Mouse (Mus musculus) forebrain, embryonic 11.5 days (tissue): ENCODE measurements around the gene C77080. TPM values are rescaled to one million over a fixed set of nuclear protein-coding genes. Genes with fewer than 3 reads are reported as not detected.
A peak's percentile ranks its signal among the peaks of the same experiment; 100 is the strongest.

Experiments used
- ATAC-seq: fragments of 200-750 bp; cut with Nextera tagmentation; replicated peaks from 2 replicates; pipeline ENCODE4 v1.8.0; 2017; ENCODE audit warnings: moderate TSS enrichment; ENCODE audit not compliant: low FRiP score
- DNase-seq: peaks from one replicate; pipeline ENCODE4 v3.0.0-alpha.2; 2017; ENCODE audit warnings: low spot score
- H3K27ac ChIP-seq: fragments of 300-500 bp; sonication (generic); 2 replicates; pipeline ENCODE4 v1.5.1; 2014; ENCODE audit warnings: low read depth, low read length
- H3K27me3 ChIP-seq: fragments of 300-500 bp; sonication (generic); 2 replicates; pipeline ENCODE4 v1.6.1; 2014; ENCODE audit warnings: mild to moderate bottlenecking, low read length, mixed read lengths; ENCODE audit not compliant: control insufficient read depth, insufficient read depth
- H3K36me3 ChIP-seq: fragments of 300-500 bp; sonication (generic); 2 replicates; pipeline ENCODE4 v1.6.1; 2014; ENCODE audit warnings: mild to moderate bottlenecking, low read length, moderate library complexity, mixed read lengths; ENCODE audit not compliant: control insufficient read depth, insufficient read depth
- H3K4me1 ChIP-seq: fragments of 300-500 bp; sonication (generic); replicated peaks from 2 replicates; pipeline ENCODE4 v1.6.1; 2014; ENCODE audit warnings: low read length, mixed read lengths; ENCODE audit not compliant: control insufficient read depth, insufficient read depth
- H3K4me2 ChIP-seq: fragments of 300-500 bp; sonication (generic); 2 replicates; pipeline ENCODE4 v1.6.1; 2014; ENCODE audit warnings: low read depth, mild to moderate bottlenecking, low read length, moderate library complexity, mixed read lengths; ENCODE audit not compliant: severe bottlenecking
- H3K4me3 ChIP-seq: fragments of 300-500 bp; sonication (generic); 2 replicates; pipeline ENCODE4 v1.5.1; 2014; ENCODE audit warnings: low read depth, low read length
- H3K9ac ChIP-seq: fragments of 300-500 bp; sonication (generic); 2 replicates; pipeline ENCODE4 v1.6.1; 2014; ENCODE audit warnings: low read length
- H3K9me3 ChIP-seq: fragments of 300-500 bp; sonication (generic); 2 replicates; pipeline ENCODE4 v1.6.1; 2016; ENCODE audit warnings: low read length, mixed read lengths; ENCODE audit not compliant: control insufficient read depth
- WGBS: fragments of 180-500 bp; shearing (Covaris S2); extraction: QIAGEN DNeasy Blood & Tissue Kit; methylation state at CpG from one replicate; pipeline ENCODE4 v1.1.7; 2014; 5-methylcytosine and 5-hydroxymethylcytosine counted together
- polyA plus RNA-seq: library from polyadenylated mRNA; unstranded; fragments of >200 nt; fragmentation: Nextera tagmentation; extraction: Ambion mirVana; gene quantifications from 2 replicates; pipeline ENCODE4 v1.2.1, GENCODE M21; 2014

Gene C77080
- polyA plus RNA-seq, 1 experiment from 2014 or later, result 4.7 TPM

- no peaks in the 10 kb centered on the region for H3K36me3 ChIP-seq
- under 1% methylated on average over 23 of the region's 29 CpGs for WGBS
- H3K9ac ChIP-seq, result peak overlapping the region; percentile 73
- DNase-seq, result peak; percentile 94
- no peaks in the 10 kb centered on the region for H3K9me3 ChIP-seq
- H3K27ac ChIP-seq, result 0 out of 2 replicates have a peak overlapping the region, but pooled peaks have one; percentile 6
- peak overlapping the region; percentile 73 for H3K4me3 ChIP-seq
- H3K4me2 ChIP-seq, result peak overlapping the region; percentile 90
- peaks cover 20% of the 10 kb centered on the region for H3K4me1 ChIP-seq
- H3K27me3 ChIP-seq, result no peaks in the 10 kb centered on the region
- ATAC-seq, result peak; percentile 88
Observed at GRCm38 (mm10) chr4:129239075-129239474, 22.1 kb downstream of the C77080 start.

GRCm38 (mm10) chr4:129238579-129239016, 22.6 kb downstream of the C77080 start:
- peaks cover 20% of the 10 kb centered on the region for H3K4me1 ChIP-seq
- peak overlapping the region; percentile 73 for H3K4me3 ChIP-seq
- H3K27me3 ChIP-seq, result no peaks in the 10 kb centered on the region
- H3K36me3 ChIP-seq, result no peaks in the 10 kb centered on the region
- DNase-seq (no peak), ATAC-seq (peak; percentile 49)
- no peaks in the 10 kb centered on the region for H3K9me3 ChIP-seq
- H3K9ac ChIP-seq, result peak overlapping the region; percentile 73
- H3K27ac ChIP-seq, result no peak overlapping the region
- peak overlapping the region; percentile 90 for H3K4me2 ChIP-seq
- under 1% methylated on average over 22 of the region's 23 CpGs for WGBS

- Histone ChIP-seq H3K36me3 (no peaks in the 10 kb centered on the region), H3K4me1 (peaks cover 20% of the 10 kb centered on the region), H3K9me3 (no peaks in the 10 kb centered on the region), H3K27me3 (no peaks in the 10 kb centered on the region), H3K4me2 (peak overlapping the region; percentile 90), H3K4me3 (peak overlapping the region; percentile 73), H3K27ac (no peak overlapping the region), H3K9ac (peak overlapping the region; percentile 73)
- DNase-seq, result peak; percentile 78
- 6% methylated on average over 21 of the region's 21 CpGs for WGBS
- 0 out of 2 replicates have a peak, but pooled peaks have one; percentile 9 for ATAC-seq
Observed at GRCm38 (mm10) chr4:129237843-129238441, 23.3 kb downstream of the C77080 start.

GRCm38 (mm10) chr4:129236236-129236813, 24.9 kb downstream of the C77080 start:
- no peak overlapping the region for H3K27ac ChIP-seq
- no peaks in the 10 kb centered on the region for H3K27me3 ChIP-seq
- DNase-seq, result no peak
- H3K36me3 ChIP-seq, result no peaks in the 10 kb centered on the region
- 81% methylated on average over 8 of the region's 8 CpGs for WGBS
- peaks cover 14% of the 10 kb centered on the region; the same call in 1 of the 2 replicates for H3K4me1 ChIP-seq
- no peak overlapping the region for H3K4me2 ChIP-seq
- no peak for ATAC-seq
- H3K9ac ChIP-seq, result no peak overlapping the region
- no peaks in the 10 kb centered on the region for H3K9me3 ChIP-seq
- no peak overlapping the region for H3K4me3 ChIP-seq

GRCm38 (mm10) chr4:129235147-129235546, 26.1 kb downstream of the C77080 start:
- Histone ChIP-seq H3K36me3 (no peaks in the 10 kb centered on the region), H3K4me1 (peaks cover 14% of the 10 kb centered on the region; the same call in 1 of the 2 replicates), H3K9me3 (no peaks in the 10 kb centered on the region), H3K4me3 (no peak overlapping the region), H3K9ac (no peak overlapping the region), H3K4me2 (no peak overlapping the region), H3K27me3 (no peaks in the 10 kb centered on the region), H3K27ac (no peak overlapping the region)
- DNase-seq (no peak), ATAC-seq (no peak)
- 79% methylated on average over 3 of the region's 3 CpGs for WGBS

- H3K4me1 ChIP-seq, result peaks cover 14% of the 10 kb centered on the region; the same call in 1 of the 2 replicates
- 85% methylated on average over 7 of the region's 7 CpGs for WGBS
- H3K9ac ChIP-seq, result no peak overlapping the region
- H3K4me3 ChIP-seq, result no peak overlapping the region
- ATAC-seq, result no peak
- no peak overlapping the region for H3K4me2 ChIP-seq
- no peak overlapping the region for H3K27ac ChIP-seq
- no peaks in the 10 kb centered on the region for H3K9me3 ChIP-seq
- H3K27me3 ChIP-seq, result no peaks in the 10 kb centered on the region
- no peaks in the 10 kb centered on the region for H3K36me3 ChIP-seq
- DNase-seq, result no peak
Observed at GRCm38 (mm10) chr4:129234488-129234887, 26.7 kb downstream of the C77080 start.

- Histone ChIP-seq H3K9ac (no peak overlapping the region), H3K4me3 (no peak overlapping the region), H3K9me3 (no peaks in the 10 kb centered on the region), H3K4me1 (peaks cover 5% of the 10 kb centered on the region; the same call in 1 of the 2 replicates), H3K36me3 (no peaks in the 10 kb centered on the region), H3K27me3 (no peaks in the 10 kb centered on the region), H3K4me2 (no peak overlapping the region), H3K27ac (no peak overlapping the region)
- DNase-seq (no peak), ATAC-seq (no peak)
- WGBS, result 80% methylated on average over 9 of the region's 9 CpGs
Observed at GRCm38 (mm10) chr4:129232561-129233360, 28.4 kb downstream of the C77080 start.

GRCm38 (mm10) chr4:129231594-129232450, 29.4 kb downstream of the C77080 start:
- H3K27ac ChIP-seq, result no peak overlapping the region
- H3K9ac ChIP-seq, result no peak overlapping the region
- H3K4me3 ChIP-seq, result no peak overlapping the region
- H3K27me3 ChIP-seq, result no peaks in the 10 kb centered on the region
- H3K9me3 ChIP-seq, result no peaks in the 10 kb centered on the region
- H3K36me3 ChIP-seq, result no peaks in the 10 kb centered on the region
- ATAC-seq (no peak), DNase-seq (no peak)
- WGBS, result 73% methylated on average over 12 of the region's 12 CpGs
- H3K4me2 ChIP-seq, result no peak overlapping the region
- peaks cover 10% of the 10 kb centered on the region; the same call in 1 of the 2 replicates for H3K4me1 ChIP-seq
